Comparison of ENCODE assay signal across 7 mouse cellular contexts in genomic region chr17:70747731-70748475, GRCm38 (mm10).
DNase-seq lines count a peak whose midpoint lies in the region; ATAC-seq and TF ChIP-seq lines count a peak whose summit lies in the region.

No protein-coding gene starts in this region.

- H3K4me2 ChIP-seq in forebrain, postnatal 0 days (ENCODE audit: low read depth), result peak overlapping the region; percentile 42
- peak overlapping the region; percentile 70 for H3K4me2 ChIP-seq in intestine, embryonic 15.5 days (replicated peaks)
- peak overlapping the region; percentile 58 for H3K4me2 ChIP-seq in stomach, embryonic 15.5 days

- TF ChIP-seq CTCF in forebrain, postnatal 0 days (IDR thresholded peaks at IDR 0.05; ENCODE audit: low read depth), result no peak

- peak; percentile 43; the same call in 1 of the 2 replicates for ATAC-seq in forebrain, postnatal 0 days
- peak; percentile 85 for ATAC-seq in intestine, embryonic 15.5 days
- no peak; the same call in 1 of the 2 replicates for ATAC-seq in stomach, embryonic 15.5 days (ENCODE audit: insufficient read depth, low FRiP score, low read depth)

- DNase-seq in CD4-positive helper T cell, adult 2 months (ENCODE audit: low read depth, low spot score), result peak; percentile 33
- peak; percentile 98 for DNase-seq in R1 (ENCODE audit: low read depth, low spot score)
- no peak for DNase-seq in forebrain, postnatal 0 days
- DNase-seq in lung, postnatal 36 days, result peak; percentile 64
- no peak for DNase-seq in left cerebral cortex, postnatal 14 days (ENCODE audit: low spot score in 2 of 2)

- no peak overlapping the region for H3K27ac ChIP-seq in forebrain, postnatal 0 days (ENCODE audit: low read depth, low read length)
- peak overlapping the region; percentile 95 for H3K27ac ChIP-seq in intestine, embryonic 15.5 days
- peak overlapping the region; percentile 95 for H3K27ac ChIP-seq in stomach, embryonic 15.5 days

- H3K4me3 ChIP-seq in forebrain, postnatal 0 days (ENCODE audit: low read depth, low read length), result peak overlapping the region; percentile 19
- H3K4me3 ChIP-seq in intestine, embryonic 15.5 days (replicated peaks), result peak overlapping the region; percentile 29
- H3K4me3 ChIP-seq in stomach, embryonic 15.5 days (replicated peaks), result peak overlapping the region; percentile 30

- WGBS in forebrain, postnatal 0 days, result 4% methylated on average over 23 of the region's 23 CpGs
- WGBS in intestine, embryonic 15.5 days, result 2% methylated on average over 23 of the region's 23 CpGs
- WGBS in stomach, embryonic 15.5 days, result 1% methylated on average over 23 of the region's 23 CpGs

- no peaks in the 10 kb centered on the region for H3K9me3 ChIP-seq in forebrain, postnatal 0 days (ENCODE audit: low read length)
- no peaks in the 10 kb centered on the region for H3K9me3 ChIP-seq in intestine, embryonic 15.5 days
- no peaks in the 10 kb centered on the region for H3K9me3 ChIP-seq in stomach, embryonic 15.5 days

- H3K4me1 ChIP-seq in forebrain, postnatal 0 days (ENCODE audit: insufficient read depth), result peaks cover 9% of the 10 kb centered on the region; the same call in 1 of the 2 replicates
- H3K4me1 ChIP-seq in intestine, embryonic 15.5 days (replicated peaks), result peaks cover 15% of the 10 kb centered on the region
- H3K4me1 ChIP-seq in stomach, embryonic 15.5 days, result peaks cover 21% of the 10 kb centered on the region

- no peaks in the 10 kb centered on the region for H3K27me3 ChIP-seq in forebrain, postnatal 0 days (ENCODE audit: insufficient read depth, low read length)
- H3K27me3 ChIP-seq in intestine, embryonic 15.5 days (replicated peaks), result no peaks in the 10 kb centered on the region
- no peaks in the 10 kb centered on the region for H3K27me3 ChIP-seq in stomach, embryonic 15.5 days (replicated peaks)

- intact Hi-C loops in left cerebral cortex, postnatal 14 days (cut with DNase I), result no loop called here

- H3K9ac ChIP-seq in forebrain, postnatal 0 days, result no peak overlapping the region
- 0 out of 2 replicates have a peak overlapping the region, but pooled peaks have one; percentile 28 for H3K9ac ChIP-seq in intestine, embryonic 15.5 days
- 0 out of 2 replicates have a peak overlapping the region, but pooled peaks have one; percentile 4 for H3K9ac ChIP-seq in stomach, embryonic 15.5 days

- no peaks in the 10 kb centered on the region for H3K36me3 ChIP-seq in forebrain, postnatal 0 days (ENCODE audit: insufficient read depth)
- H3K36me3 ChIP-seq in intestine, embryonic 15.5 days, result no peaks in the 10 kb centered on the region
- H3K36me3 ChIP-seq in stomach, embryonic 15.5 days, result no peaks in the 10 kb centered on the region

Comparison
In these comparisons a context has a peak if more than half of its experiments do, and no peak if none do; other contexts are left out.
1. DNase-seq: peak in CD4-positive helper T cell, adult 2 months (single experiment), R1 (single experiment) and lung, postnatal 36 days (single experiment); none in forebrain, postnatal 0 days (single experiment) and left cerebral cortex, postnatal 14 days (0 of 2).
2. Peak in every context shown above with its lines, with median percentiles within 50 percentile points of each other: H3K4me2 ChIP-seq and H3K4me3 ChIP-seq.